Mouse (Mus musculus): ENCODE data around the gene Sh3kbp1.
A peak's percentile ranks its signal among the peaks of the same experiment; 100 is the strongest.

Sh3kbp1 gene

DNA sequence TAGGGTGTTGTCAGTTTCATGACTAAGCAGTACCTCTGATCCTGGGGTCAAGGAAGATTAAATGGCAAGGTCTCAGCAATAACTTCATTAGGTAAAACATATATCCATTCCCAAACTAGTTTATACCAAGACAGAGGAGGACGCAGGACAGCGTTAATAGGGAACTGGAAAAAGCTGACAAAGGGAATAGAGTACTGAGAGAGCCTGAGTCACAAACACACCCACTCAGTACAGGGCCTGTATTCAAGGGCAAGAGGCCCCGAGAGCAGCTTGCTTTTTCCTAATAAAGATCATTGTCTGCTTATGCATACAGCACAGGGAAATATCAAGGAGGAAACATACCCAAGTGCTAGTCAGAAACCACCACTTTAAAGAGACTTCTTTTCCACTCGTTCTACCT is 284.5 kb downstream of the Sh3kbp1 start:
- no peak for DNase-seq (ENCODE audit: low read depth in 1 of 2, low spot score in 2 of 2)

DNA sequence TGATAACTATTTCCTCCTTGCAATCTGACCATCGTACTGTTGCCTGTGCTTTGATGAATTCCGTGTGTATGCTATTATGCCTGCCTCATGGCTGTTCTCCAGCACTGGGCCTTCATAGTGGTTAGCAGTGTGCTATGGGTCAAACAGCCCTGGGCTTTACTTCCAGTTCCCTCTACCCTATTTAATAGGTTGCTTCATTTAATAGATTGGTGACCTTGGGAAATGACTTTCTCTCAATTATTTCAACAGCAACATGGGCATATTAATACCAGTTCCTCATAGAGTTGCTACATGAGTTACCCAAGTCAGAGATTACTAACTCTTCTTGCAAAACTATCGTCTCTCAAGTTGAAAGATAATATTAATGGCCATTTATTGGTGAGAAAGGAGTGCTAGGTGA is 285.0 kb downstream of the Sh3kbp1 start:
- DNase-seq (ENCODE audit: low read depth in 1 of 2, low spot score in 2 of 2): no peak

DNA sequence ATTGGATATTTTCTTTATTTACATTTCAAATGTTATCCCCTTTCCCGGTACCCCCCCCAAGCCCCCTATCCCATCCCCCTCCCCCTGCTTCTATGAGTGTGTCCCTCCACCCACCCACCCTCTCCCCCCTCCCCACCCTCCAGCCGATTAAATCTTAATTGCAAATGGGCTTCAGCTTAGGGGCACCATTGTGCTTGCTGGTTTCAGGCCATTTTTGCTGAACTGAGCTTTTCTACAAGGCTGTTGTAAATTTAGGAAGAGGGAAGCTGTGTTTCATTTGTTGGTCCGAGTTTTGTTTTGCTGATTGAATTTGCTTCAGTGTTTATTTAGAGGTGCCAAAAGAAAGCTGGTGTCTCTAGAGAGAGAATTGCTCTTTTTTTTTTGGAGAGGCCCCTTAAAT is 286.4 kb downstream of the Sh3kbp1 start:
- no peak for DNase-seq (ENCODE audit: low read depth in 1 of 2, low spot score in 2 of 2)

DNA sequence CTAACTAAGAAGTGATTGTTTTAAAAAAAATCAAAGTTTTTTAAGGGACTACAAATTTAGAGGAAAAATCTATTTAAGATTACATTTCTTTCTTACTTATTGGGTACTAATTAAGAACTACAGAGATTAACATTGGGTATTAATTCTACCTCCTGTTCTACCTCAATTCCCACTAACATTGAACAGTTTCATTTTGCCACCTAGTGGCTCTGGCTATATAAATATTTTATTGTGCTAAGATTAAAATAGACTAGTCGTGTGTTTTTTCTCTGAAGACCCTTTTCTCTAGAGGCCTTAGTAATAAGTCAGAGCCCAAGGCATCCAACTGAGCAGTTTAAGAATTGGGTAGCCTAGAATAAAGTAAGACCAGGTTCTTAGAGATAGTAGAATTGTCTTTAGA is 288.1 kb downstream of the Sh3kbp1 start:
- no peak for DNase-seq (ENCODE audit: low read depth in 1 of 2, low spot score in 2 of 2)

DNA sequence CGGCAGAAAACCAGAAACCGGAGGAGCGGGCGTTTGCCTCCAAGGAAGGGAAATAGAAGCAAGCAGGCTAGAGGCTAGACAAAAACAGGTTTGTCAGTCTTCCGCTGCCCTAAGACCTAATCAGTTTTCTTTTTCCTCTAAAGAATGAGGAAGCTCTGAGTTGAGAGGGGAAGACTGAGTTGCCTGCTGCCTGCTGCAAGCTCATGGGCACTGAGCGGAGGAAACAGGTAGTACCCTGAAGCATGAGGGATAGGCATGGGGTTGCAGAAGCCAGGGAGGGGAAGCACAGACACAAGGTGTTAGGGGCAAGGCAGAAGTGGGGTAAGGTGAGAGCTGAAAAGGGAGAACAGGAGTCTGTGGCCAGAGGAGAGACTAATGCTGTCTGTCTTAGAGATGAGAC is 297.7 kb downstream of the Sh3kbp1 start:
- DNase-seq (ENCODE audit: low read depth in 1 of 2, low spot score in 2 of 2): no peak

DNA sequence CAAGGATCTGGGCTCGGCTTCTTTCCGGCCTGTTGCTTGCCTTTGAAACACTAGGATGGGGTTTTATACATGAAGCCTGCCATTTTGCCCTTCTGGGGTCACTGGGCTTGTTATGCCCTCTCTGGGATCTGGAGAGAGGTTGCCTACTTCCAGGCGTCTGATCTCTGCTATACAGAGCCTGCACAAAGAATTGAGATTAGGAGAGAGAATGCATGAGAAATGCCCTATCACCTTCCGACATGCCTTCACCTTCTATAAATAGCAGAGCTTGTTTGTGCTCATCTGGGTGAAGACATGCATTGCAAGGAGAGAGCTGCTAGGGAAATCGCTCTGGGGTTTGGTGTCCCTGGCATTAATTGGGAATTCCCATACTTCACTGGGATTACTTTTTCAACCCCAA is 301.1 kb downstream of the Sh3kbp1 start:
- no peak for DNase-seq (ENCODE audit: low read depth in 1 of 2, low spot score in 2 of 2)

DNA sequence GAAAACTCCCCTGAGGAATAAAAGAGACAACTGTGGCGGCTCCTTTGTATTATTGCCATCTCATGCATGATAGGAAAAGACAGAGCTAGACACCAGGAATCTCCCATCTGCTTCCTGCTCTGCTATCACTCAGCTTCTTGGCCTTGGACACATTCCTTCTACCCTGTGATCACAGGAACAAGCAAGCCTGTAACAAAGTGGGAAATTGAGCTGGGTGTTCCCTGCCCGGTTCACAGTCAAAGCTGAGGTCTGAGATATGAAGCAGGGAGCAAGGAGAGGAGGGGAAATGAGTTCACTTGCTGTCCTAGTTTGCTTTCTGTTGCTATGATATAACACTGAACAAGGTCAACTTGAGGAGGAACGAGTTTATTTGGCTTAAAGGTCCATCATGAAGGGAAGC is 301.8 kb downstream of the Sh3kbp1 start:
- no peak for DNase-seq (ENCODE audit: low read depth in 1 of 2, low spot score in 2 of 2)

DNA sequence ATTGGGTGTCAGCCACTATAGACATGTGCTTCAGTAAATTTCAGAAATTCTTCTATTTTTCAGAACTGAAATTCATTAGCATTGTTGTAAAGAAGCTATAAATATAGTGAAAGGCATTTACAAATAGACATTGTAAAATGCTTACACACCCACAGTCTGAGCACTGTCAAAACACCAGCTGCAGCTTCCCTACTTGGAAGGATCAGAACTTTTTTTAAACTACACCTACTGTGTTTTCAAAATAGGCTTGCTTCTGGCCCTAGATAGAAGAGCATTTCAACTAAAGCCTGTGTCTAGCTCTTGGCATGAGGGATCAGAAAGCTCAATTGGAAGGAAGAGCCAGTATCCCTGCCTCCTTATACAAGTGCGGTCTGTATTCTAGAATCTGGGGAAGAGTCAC is 305.0 kb downstream of the Sh3kbp1 start:
- no peak for DNase-seq (ENCODE audit: low read depth in 1 of 2, low spot score in 2 of 2)

DNA sequence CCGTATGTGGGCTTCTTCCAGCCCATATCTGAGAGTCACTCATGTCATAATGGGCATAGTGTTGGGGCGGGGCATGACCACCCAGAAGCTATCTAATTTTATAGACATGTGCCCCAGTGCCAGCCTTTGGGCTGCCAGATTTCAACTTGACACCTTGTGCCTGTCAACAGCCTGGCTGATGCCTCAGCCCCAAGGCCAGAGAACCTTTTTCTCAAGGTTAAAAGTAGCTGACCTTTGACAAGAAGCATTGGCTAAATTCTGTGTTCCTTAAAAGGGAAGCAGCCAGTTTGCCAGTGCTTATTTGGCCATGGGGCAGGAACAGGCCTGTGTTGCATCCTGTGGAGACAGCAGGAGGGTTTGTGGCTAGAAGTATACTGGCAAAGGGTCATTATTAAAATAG is 315.5 kb downstream of the Sh3kbp1 start:
- no peak for DNase-seq (ENCODE audit: low read depth in 1 of 2, low spot score in 2 of 2)

DNA sequence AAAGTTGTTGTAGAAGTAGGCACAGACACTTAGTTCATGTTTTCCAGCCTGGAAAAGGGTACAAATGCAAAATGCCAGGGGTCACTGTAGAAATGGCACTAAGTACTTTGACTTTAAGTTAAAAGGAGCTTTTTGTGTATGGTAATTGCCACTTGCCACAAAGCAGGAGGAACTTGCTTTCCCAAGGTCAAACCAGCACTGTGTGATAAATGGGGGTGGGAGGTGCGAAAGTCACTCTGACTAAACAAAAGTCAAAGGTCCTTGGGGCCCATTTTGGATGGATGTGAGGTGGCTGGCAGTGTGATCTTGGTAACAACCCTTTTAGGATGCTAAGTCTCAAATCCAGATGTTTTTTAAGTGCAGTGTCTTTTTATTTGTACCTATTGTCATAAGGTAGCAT is 316.5 kb downstream of the Sh3kbp1 start:
- no peak for DNase-seq (ENCODE audit: low read depth in 1 of 2, low spot score in 2 of 2)

DNA sequence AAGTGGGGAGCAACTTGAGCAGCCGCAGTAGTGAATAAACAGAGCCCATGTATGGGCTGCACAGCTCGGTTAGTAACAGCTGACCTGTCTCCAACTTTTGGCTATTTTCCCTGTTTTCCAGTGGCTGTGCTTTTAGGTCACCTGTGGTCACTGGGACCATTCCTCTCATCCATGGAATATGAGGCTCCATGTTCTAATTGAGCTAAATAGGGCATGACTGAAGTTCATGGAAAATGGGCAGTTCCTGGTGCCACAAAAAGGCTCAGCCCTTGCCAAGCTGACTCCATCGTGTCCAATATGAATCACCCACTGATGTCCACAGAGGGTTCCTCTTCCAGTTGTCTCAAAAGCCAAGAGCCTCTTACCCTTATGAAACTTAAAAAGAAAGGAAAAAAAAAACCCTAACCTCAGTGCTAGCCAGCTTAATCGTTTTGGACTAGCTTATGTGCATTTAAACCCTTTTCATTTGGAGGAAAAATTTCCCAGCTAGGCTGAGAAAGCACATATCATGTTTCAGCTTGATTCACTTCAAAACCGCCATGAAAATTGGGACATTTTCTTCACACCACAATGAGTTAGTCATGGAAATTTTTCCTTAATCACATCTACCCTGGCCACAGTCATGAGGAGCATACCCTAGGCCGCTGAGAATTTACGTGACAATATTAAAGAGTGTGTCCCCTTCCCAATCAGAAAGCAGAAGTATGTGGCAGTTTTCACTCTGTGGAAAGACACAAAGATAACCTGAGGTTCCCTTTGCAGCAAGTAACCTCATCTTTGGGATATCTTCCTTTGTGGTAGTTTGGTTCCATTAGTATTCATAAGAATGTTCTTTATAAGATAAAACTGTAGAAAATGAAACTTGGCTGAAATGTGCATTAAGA is 326.7 kb downstream of the Sh3kbp1 start:
- DNase-seq (ENCODE audit: low read depth in 1 of 2, low spot score in 2 of 2): no peak

DNA sequence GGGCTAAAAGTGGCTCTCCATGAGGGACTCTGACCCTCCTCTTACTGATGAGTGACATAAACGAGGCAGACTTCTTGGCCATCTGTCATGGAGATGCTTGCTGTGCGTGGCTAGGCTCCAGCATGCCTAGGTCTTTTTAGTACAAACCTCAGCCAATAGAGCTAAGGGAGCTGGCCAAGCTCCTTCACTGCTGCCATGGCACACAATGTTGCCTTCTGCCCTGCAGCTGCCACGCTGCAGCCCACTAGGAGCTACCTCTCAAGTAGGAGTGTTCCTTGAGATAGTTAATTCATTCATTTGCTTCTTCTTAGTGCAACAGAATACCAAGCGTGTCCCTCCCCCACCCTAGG is 327.3 kb downstream of the Sh3kbp1 start:
- no peak for DNase-seq (ENCODE audit: low read depth in 1 of 2, low spot score in 2 of 2)

DNA sequence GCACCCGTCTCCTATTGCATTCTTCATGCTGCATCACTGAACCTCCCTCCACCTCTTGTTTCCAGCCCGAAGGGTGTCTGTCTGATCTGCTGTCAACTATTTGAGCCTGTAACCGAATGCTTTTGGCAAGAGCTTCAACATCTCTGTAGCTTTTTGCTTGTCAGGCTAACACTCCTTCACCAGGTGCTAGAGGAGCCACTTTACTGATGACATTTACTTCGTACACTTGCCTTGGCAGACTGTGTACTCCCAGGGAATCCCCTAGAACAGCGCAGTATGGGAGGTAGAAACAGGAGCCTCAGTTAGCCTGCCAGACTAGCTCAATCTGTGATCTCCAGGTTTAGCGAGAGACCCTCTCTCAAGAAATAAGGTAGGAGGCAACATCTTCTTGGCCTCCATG is 328.4 kb downstream of the Sh3kbp1 start:
- DNase-seq (ENCODE audit: low read depth in 1 of 2, low spot score in 2 of 2): no peak

DNA sequence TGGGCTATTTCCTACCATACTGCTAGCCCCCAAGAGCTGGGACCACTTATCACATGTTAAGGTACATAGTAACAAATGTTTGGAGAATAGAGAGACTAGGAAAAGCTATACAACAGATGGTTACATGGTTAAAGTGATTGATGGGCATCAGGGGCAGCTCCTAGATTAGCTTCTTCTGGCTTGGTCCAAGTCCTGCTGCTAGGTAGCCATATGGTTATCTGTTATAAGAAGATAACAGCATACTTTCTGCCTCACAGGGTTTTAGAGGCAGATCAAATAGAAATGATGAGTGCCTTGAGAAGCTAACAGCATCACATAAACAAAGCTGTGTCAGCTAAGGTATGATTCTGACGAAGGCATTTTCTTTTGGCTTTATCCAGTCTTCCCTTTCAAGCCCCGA is 334.3 kb downstream of the Sh3kbp1 start:
- DNase-seq (ENCODE audit: low read depth in 1 of 2, low spot score in 2 of 2): no peak

DNA sequence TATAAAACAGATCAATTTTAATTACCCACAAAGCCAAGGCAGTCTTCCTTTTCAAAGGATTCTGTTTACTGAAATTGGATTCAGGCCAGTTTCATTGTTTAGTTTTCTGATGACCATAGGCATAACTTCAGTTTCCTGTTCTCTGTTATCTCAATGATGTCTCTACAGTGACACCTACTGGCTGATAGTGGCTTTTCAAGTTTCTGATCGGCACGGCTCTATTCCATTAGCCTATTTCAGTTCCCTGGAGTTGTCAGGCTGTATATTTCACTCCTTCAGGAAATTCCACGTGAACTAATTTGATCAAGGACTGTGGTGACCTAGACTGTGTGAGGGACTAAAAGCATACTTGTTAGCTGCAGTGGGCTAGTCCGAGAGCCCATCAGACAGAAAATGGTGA is 336.2 kb downstream of the Sh3kbp1 start:
- no peak for DNase-seq (ENCODE audit: low read depth in 1 of 2, low spot score in 2 of 2)

DNA sequence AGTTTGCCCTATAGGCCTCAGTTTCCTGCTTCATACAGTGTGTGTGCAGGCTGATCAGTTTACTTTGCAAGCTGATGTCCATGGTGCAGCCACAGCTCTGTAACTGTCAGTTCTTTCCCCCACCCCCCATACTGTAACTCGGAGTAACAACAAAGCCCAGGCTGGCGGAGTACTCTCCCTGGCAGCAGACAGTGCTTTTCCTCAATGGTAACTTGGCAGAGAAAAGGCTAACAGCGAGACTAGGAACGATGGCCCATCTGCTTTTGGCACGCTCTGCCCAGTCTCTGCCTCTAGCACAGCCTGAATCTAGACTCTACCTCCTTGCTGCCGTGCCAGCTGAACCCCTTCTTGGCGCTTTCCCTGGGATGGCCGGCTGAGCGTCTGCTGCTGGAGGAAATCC is 336.9 kb downstream of the Sh3kbp1 start:
- no peak for DNase-seq (ENCODE audit: low read depth in 1 of 2, low spot score in 2 of 2)

DNA sequence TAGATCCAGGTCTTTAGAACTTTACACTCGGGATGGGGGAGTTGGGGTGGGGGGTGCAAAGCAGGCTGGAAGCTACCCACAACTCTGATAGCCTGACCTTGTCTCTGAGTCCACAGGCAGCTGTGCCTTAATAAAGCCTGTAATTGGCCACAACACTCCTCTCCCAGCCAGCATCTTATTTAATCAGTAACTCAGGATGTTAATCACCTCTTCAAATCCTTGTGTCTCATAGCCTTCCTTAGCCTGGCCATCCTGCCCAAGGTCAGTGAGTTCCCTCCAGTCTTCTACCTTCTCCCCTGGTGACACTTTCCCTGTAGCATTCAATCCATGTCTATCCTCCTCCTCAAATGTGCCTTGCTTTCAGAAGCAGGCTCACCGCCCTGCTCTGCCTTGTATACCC is 342.0 kb downstream of the Sh3kbp1 start:
- DNase-seq (ENCODE audit: low read depth in 1 of 2, low spot score in 2 of 2): no peak

DNA sequence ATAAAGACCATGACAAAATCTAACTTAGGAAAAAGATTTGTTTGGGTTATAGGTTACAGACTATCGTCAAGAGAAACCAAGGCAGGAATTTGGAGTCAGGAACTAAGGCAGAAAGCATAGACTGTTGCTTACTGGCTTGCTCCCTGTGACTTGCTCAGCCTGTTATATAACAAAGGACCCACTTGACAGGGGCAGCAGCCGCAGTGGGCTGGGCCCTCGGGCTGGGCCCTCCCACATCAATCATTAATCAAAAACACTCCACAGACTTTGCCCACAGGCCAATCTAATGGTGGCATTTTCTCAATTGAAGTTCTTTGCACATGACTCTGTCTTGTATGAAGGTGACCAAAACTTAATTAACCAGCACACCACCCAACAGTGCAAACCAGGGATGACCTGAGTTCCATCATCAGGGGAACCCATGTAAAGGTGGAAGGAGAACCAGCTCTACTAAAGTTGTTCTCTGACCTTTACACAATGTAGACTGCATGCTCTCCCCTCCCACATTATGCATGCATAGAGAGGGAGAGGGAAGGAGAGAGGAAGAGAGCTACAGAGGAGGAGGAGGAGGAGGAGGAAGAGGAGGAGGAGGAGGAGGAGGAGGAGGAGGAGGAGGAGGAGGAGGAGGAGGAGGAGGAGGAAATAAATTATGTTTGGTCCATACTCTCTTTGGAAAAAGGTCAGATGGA is 344.2 kb downstream of the Sh3kbp1 start:
- no peak for DNase-seq (ENCODE audit: low read depth in 1 of 2, low spot score in 2 of 2)

DNA sequence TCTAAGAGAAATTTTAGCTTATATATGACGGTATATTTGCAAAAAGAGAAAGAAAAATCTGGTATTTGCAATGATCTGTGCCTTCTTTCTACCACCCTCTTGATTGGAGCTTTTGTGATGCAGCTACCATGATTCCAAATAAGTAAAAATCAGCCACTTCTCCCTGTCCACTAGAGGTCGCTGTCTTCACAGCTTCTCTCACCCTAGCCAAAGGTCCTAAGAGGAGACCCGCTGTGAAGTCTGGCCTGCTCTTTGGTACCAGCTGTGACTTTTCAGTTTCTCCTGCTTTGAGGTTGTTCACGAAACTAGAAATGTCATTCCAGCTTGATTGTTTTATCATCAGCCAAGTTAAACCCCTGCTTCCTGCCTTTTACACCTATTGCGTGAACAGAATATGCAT is 346.7 kb downstream of the Sh3kbp1 start:
- DNase-seq (ENCODE audit: low read depth in 1 of 2, low spot score in 2 of 2): no peak

DNA sequence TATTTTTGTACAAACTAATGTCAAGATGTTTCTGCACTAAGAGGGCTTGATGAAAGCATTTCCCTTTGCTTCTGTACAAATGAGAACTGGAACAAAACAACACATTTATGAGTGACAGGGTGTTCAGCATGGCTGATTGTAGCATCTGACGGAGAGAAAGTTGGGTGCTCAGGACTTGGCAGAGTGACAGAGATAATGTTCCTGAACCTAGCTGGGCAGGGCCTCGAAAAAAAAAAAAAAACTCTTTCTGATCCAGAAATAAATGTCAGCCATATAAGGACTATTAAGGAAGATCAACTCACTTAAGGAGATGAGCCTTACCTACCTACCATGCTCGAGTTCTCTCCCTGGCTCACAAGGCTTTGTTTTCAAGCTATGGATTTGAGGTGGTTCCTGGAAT is 349.2 kb downstream of the Sh3kbp1 start:
- no peak for DNase-seq (ENCODE audit: low read depth in 1 of 2, low spot score in 2 of 2)

DNA sequence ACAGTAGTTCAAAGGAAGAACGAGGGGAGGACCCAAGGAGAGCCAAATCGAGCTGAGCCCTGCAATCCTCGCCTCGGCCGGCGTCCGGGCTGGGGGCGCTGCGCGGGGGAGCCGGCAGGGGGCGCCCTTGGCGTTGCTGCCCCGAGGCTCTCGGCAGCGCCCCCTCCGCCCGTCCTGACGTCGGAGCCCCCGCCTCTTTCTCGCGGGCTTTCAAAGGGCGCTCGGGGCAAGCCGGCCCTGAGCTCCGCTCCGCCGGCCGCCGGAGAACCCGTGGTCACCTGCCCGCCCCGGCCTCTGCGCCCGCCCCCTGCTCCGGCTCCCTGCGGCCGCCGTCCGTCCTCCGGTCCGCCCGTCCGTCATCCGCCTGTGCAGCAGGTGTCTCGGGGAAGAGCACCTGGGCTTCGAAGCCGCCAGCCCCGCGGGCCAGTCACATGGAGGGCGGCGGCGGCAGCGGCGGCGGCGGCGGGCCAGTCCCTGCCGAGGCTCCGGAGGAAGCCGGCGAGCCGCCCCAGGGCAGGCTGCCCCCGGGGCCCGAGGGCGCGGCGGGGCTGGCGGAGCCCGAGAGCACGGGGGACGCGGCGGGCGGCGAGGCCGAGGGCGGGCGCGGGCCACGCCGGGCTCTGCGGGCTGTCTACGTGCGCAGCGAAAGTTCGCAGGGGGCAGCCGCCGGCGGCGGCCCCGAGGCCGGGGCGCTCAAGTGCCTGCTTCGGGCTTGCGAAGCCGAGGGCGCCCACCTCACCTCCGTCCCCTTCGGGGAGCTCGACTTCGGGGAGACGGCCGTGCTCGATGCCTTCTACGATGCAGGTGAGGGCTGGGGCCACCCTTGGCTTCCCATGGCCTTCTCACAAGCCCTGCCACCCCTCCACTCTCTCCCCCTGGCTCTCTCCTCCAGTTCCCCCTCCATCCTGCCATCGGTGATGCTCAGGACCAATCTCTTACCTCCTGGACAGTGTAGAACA is 361.2 kb downstream of the Sh3kbp1 start, which contains the start of gene Map3k15:
Gene Map3k15 (plus strand): TSS at position 432 of the 959 bp plus-strand sequence.
- DNase-seq (ENCODE audit: low read depth in 1 of 2, low spot score in 2 of 2): peak; percentile 17 to 64

DNA sequence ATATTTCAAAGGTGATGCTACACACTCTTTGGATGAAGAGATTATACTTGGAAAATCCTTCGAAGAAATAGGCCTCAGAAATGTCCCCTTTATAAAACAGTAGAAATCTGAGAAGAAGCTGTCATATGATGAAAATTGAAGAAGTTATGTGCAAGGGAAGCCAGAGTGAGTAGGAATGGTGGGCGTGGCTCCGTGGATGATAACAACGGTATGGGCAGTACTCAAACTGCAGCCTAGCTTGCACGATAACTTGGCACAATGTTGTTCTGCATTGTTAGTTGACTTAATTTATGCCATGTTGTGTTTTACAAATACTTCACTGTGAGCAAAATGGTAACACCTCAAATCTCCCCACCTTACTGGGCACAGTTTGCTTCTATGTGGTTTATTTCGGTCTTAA is 368.7 kb downstream of the Sh3kbp1 start:
- DNase-seq (ENCODE audit: low read depth in 1 of 2, low spot score in 2 of 2): no peak

All from monocyte, adult 2 months (primary cell).